Mouse (Mus musculus) forebrain, postnatal 0 days (tissue): ENCODE measurements around the gene Wdr81. TPM values are rescaled to one million over a fixed set of nuclear protein-coding genes. Genes with fewer than 3 reads are reported as not detected.

Experiments
- ATAC-seq: fragments of 200-750 bp; cut with Nextera tagmentation; 2 replicates; pipeline ENCODE4 v1.8.0; 2017; ENCODE audit warnings: mild to moderate bottlenecking, moderate library complexity
- DNase-seq: peaks from one replicate; pipeline ENCODE4 v3.0.0-alpha.2; 2015
- H3K27ac ChIP-seq: fragments of 300-500 bp; sonication (generic); 2 replicates; pipeline ENCODE4 v1.5.1; 2014; ENCODE audit warnings: low read depth, mild to moderate bottlenecking, antibody characterized with exemption, low read length, moderate library complexity, mixed read lengths
- H3K27me3 ChIP-seq: fragments of 300-500 bp; sonication (generic); 2 replicates; pipeline ENCODE4 v1.6.1; 2014; ENCODE audit warnings: mild to moderate bottlenecking, low read length, mixed read lengths; ENCODE audit not compliant: insufficient read depth
- H3K36me3 ChIP-seq: fragments of 300-500 bp; sonication (generic); 2 replicates; pipeline ENCODE4 v1.6.1; 2014; ENCODE audit warnings: mild to moderate bottlenecking, moderate library complexity; ENCODE audit not compliant: insufficient read depth
- H3K4me1 ChIP-seq: fragments of 300-500 bp; sonication (generic); 2 replicates; pipeline ENCODE4 v1.6.1; 2014; ENCODE audit warnings: antibody characterized with exemption; ENCODE audit not compliant: insufficient read depth
- H3K4me2 ChIP-seq: fragments of 300-500 bp; sonication (generic); 2 replicates; pipeline ENCODE4 v1.6.1; 2014; ENCODE audit warnings: low read depth, mild to moderate bottlenecking, moderate library complexity
- H3K4me3 ChIP-seq: fragments of 300-500 bp; sonication (generic); 2 replicates; pipeline ENCODE4 v1.5.1; 2014; ENCODE audit warnings: low read depth, low read length, mixed read lengths
- H3K9ac ChIP-seq: fragments of 300-500 bp; sonication (generic); 2 replicates; pipeline ENCODE4 v1.6.1; 2014; ENCODE audit warnings: mild to moderate bottlenecking
- H3K9me3 ChIP-seq: fragments of 300-500 bp; sonication (generic); 2 replicates; pipeline ENCODE4 v1.6.1; 2016; ENCODE audit warnings: low read length
- CTCF ChIP-seq: sonication (generic); IDR thresholded peaks from 2 replicates; pipeline ENCODE4 v1.5.1; 2016; ENCODE audit warnings: antibody characterized with exemption, control low read depth, low read depth
- WGBS: fragments of 180-500 bp; shearing (Covaris S2); extraction: QIAGEN DNeasy Blood & Tissue Kit; methylation state at CpG from one replicate; pipeline ENCODE4 v1.1.7; 2014; 5-methylcytosine and 5-hydroxymethylcytosine counted together
- polyA plus RNA-seq: library from polyadenylated mRNA; unstranded; fragments of >200 nt; fragmentation: Nextera tagmentation; extraction: Ambion mirVana; gene quantifications from 2 replicates; pipeline ENCODE4 v1.2.1, GENCODE M21; 2015
- total RNA-seq: library from RNA; depleted of rRNA; stranded (reverse); fragments of >200 nt; gene quantifications from 2 replicates; pipeline ENCODE4 v1.2.3, GENCODE M21; 2014

The Wdr81 gene
- total and polyA plus RNA-seq, 2 experiments from 2014 or later, result 4.9 to 15.8 TPM

- WGBS, result 92% methylated on average over 7 of the region's 7 CpGs
- no peak overlapping the region for H3K4me3 ChIP-seq
- H3K36me3 ChIP-seq, result no peaks in the 10 kb centered on the region
- no peaks in the 10 kb centered on the region for H3K27me3 ChIP-seq
- H3K27ac ChIP-seq, result no peak overlapping the region
- ATAC-seq (no peak), DNase-seq (no peak)
- H3K9me3 ChIP-seq, result no peaks in the 10 kb centered on the region
- H3K4me1 ChIP-seq, result no peaks in the 10 kb centered on the region
- no peak overlapping the region for H3K4me2 ChIP-seq
- no peak overlapping the region for H3K9ac ChIP-seq
- TF ChIP-seq CTCF, result no peak
Measured at GRCm38 (mm10) chr11:75410591-75410990, 43.9 kb downstream of the Wdr81 start.

- 74% methylated on average over 17 of the region's 17 CpGs for WGBS
Measured at GRCm38 (mm10) chr11:75409679-75410575, 44.6 kb downstream of the Wdr81 start.

GRCm38 (mm10) chr11:75406865-75407264, 47.7 kb downstream of the Wdr81 start:
- no peaks in the 10 kb centered on the region for H3K27me3 ChIP-seq
- H3K9ac ChIP-seq, result no peak overlapping the region
- no peak overlapping the region for H3K27ac ChIP-seq
- no peaks in the 10 kb centered on the region for H3K9me3 ChIP-seq
- 47% methylated on average over 3 of the region's 3 CpGs for WGBS
- peak; percentile 61 for TF ChIP-seq CTCF
- no peak for DNase-seq
- H3K4me1 ChIP-seq, result no peaks in the 10 kb centered on the region
- H3K36me3 ChIP-seq, result no peaks in the 10 kb centered on the region
- no peak for ATAC-seq
- no peak overlapping the region for H3K4me3 ChIP-seq
- H3K4me2 ChIP-seq, result no peak overlapping the region

More at GRCm38 (mm10) chr11:75409679-75410575, 44.6 kb downstream of the Wdr81 start:
- TF ChIP-seq CTCF, result no peak
- Histone ChIP-seq H3K36me3 (no peaks in the 10 kb centered on the region), H3K9ac (no peak overlapping the region), H3K4me1 (no peaks in the 10 kb centered on the region), H3K4me3 (no peak overlapping the region), H3K4me2 (no peak overlapping the region), H3K9me3 (no peaks in the 10 kb centered on the region), H3K27ac (no peak overlapping the region), H3K27me3 (no peaks in the 10 kb centered on the region)
- ATAC-seq (no peak), DNase-seq (no peak)

GRCm38 (mm10) chr11:75406104-75406503, 48.4 kb downstream of the Wdr81 start:
- WGBS, result 78% methylated on average over 4 of the region's 4 CpGs
- H3K4me2 ChIP-seq, result no peak overlapping the region
- no peaks in the 10 kb centered on the region for H3K9me3 ChIP-seq
- H3K4me3 ChIP-seq, result no peak overlapping the region
- H3K36me3 ChIP-seq, result no peaks in the 10 kb centered on the region
- no peaks in the 10 kb centered on the region for H3K4me1 ChIP-seq
- no peak overlapping the region for H3K9ac ChIP-seq
- no peak for DNase-seq
- no peak for ATAC-seq
- H3K27me3 ChIP-seq, result no peaks in the 10 kb centered on the region
- H3K27ac ChIP-seq, result no peak overlapping the region
- no peak for TF ChIP-seq CTCF

- WGBS, result 94% methylated on average over 6 of the region's 6 CpGs
- Histone ChIP-seq H3K4me2 (no peak overlapping the region), H3K4me1 (no peaks in the 10 kb centered on the region), H3K9ac (no peak overlapping the region), H3K9me3 (no peaks in the 10 kb centered on the region), H3K27ac (no peak overlapping the region), H3K4me3 (no peak overlapping the region), H3K27me3 (no peaks in the 10 kb centered on the region), H3K36me3 (no peaks in the 10 kb centered on the region)
- TF ChIP-seq CTCF, result no peak
- ATAC-seq, result no peak
- no peak for DNase-seq
Measured at GRCm38 (mm10) chr11:75404801-75405200, 49.7 kb downstream of the Wdr81 start.

- Histone ChIP-seq H3K36me3 (no peaks in the 10 kb centered on the region), H3K27me3 (no peaks in the 10 kb centered on the region), H3K27ac (no peak overlapping the region), H3K4me2 (no peak overlapping the region), H3K9me3 (no peaks in the 10 kb centered on the region), H3K4me1 (0 out of 2 replicates have a peak, but pooled peaks cover 2% of the 10 kb centered on the region), H3K4me3 (no peak overlapping the region), H3K9ac (no peak overlapping the region)
- 68% methylated on average over 6 of the region's 6 CpGs for WGBS
- no peak for TF ChIP-seq CTCF
- DNase-seq, result no peak
- no peak for ATAC-seq
Measured at GRCm38 (mm10) chr11:75403301-75404052, 51.0 kb downstream of the Wdr81 start.

GRCm38 (mm10) chr11:75402271-75402690, 52.2 kb downstream of the Wdr81 start:
- Histone ChIP-seq H3K9ac (no peak overlapping the region), H3K9me3 (no peaks in the 10 kb centered on the region), H3K27me3 (no peaks in the 10 kb centered on the region), H3K4me2 (no peak overlapping the region), H3K4me3 (no peak overlapping the region), H3K4me1 (0 out of 2 replicates have a peak, but pooled peaks cover 2% of the 10 kb centered on the region), H3K36me3 (no peaks in the 10 kb centered on the region), H3K27ac (no peak overlapping the region)
- peak; percentile 82 for TF ChIP-seq CTCF
- 56% methylated on average over 5 of the region's 5 CpGs for WGBS
- ATAC-seq (peak; percentile 85), DNase-seq (peak; percentile 76)
